Mouse (Mus musculus): ENCODE data around the gene Mtor. TPM values are rescaled to one million over a fixed set of nuclear protein-coding genes. Genes with fewer than 3 reads are reported as not detected.
A peak's percentile ranks its signal among the peaks of the same experiment; 100 is the strongest.

Gene Mtor
- polyA plus RNA-seq, 2 experiments = 18.0 to 18.5 TPM

DNA sequence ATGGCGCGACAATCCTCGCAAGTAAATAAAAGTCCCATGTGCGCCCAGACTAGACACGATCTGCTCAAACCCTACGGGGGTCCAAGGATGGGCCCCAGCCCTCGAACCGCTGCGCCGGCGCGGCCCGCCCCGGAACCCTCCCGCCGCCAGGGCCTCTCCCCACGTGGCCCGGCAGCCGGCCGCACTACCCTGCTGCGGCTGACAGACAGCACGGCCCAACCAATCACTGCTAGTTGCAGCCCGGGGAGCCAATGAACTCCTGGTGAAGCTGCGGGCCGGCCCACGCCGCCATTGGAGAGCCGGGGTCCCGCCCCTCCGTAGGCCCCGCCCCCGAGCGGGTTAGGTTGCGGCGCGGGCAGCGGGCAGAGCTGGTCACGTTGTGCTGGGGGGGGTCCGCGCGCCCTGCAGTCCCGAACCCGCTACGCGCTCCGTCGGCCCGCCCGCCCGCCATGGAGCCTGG is 142.8 kb downstream of the Mtor start, which contains the start of gene Srm:
TSS of gene Srm (plus strand) at position 333 of the 460 bp plus-strand sequence.
- peak within 1 kb of the TSS; percentile 83 for H3K9ac ChIP-seq (ENCODE audit: low read depth, low read length, severe bottlenecking)
- H3K27ac ChIP-seq (replicated peaks; ENCODE audit: low read depth, low read length) = peak within 1 kb of the TSS; percentile 70
- H3K4me1 ChIP-seq (ENCODE audit: control insufficient read depth, insufficient read depth, low read length) = peaks cover 5% of the 10 kb centered on the region
- peak within 1 kb of the TSS; percentile 88 for H3K4me3 ChIP-seq (replicated peaks; ENCODE audit: low read length)
- H3K4me2 ChIP-seq (replicated peaks; ENCODE audit: low read depth, low read length, severe bottlenecking) = peak within 1 kb of the TSS; percentile 87
- peak; percentile 99 for ATAC-seq (ENCODE audit: low FRiP score, low read depth)
- peak; percentile 79; the same call in 1 of the 2 replicates for TF ChIP-seq POLR2A (IDR thresholded peaks at IDR 0.05; ENCODE audit: borderline replicate concordance, extremely low read depth, insufficient read depth, insufficient read length)
- peaks cover 30% of the 10 kb centered on the region for H3K36me3 ChIP-seq (ENCODE audit: control insufficient read depth, insufficient read depth, low read length)
- H3K27me3 ChIP-seq (ENCODE audit: control insufficient read depth, insufficient read depth, low read length) = no peaks in the 10 kb centered on the region
- DNase-seq (ENCODE audit: low spot score) = peak; percentile 98
- under 1% methylated on average over 25 of the region's 50 CpGs for WGBS
- H3K9me3 ChIP-seq (ENCODE audit: control insufficient read depth, low read length) = no peaks in the 10 kb centered on the region

DNA sequence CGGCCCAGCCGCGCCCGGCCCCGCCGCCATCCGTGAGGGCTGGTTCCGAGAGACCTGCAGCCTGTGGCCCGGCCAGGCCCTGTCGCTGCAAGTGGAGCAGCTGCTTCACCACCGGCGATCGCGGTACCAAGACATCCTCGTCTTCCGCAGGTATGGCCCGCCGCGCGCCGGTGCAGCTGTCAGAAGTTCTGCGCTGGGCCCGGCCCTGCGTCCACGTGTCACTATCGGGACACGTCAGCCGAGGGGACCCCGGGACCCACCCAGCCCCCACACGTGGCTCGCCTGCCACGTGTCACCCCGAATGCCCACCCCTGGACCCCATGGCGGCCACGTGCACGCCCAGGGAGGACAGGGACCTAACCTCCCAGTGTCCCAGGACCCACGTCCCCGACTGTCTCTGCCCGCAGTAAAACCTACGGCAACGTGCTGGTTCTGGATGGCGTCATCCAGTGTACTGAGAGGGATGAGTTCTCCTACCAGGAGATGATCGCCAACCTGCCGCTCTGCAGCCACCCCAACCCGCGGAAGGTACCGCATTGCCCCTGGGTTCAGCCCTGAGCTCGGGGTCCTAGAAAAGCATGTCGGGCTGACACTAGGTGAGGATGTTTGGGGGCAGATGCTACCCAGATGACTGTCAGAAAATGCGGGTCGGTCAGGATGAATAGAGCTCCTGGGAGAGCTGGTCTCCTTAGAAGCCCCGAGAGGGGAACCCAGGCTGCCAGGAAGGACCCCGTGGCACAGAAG is 143.4 kb downstream of the Mtor start:
- Histone ChIP-seq H3K4me2 (replicated peaks; ENCODE audit: low read depth, low read length, severe bottlenecking) (peak overlapping the region; percentile 87), H3K4me3 (replicated peaks; ENCODE audit: low read length) (peak overlapping the region; percentile 88), H3K36me3 (ENCODE audit: control insufficient read depth, insufficient read depth, low read length) (peaks cover 35% of the 10 kb centered on the region), H3K9me3 (ENCODE audit: control insufficient read depth, low read length) (no peaks in the 10 kb centered on the region), H3K4me1 (ENCODE audit: control insufficient read depth, insufficient read depth, low read length) (peaks cover 5% of the 10 kb centered on the region), H3K27ac (replicated peaks; ENCODE audit: low read depth, low read length) (peak overlapping the region; percentile 70), H3K9ac (ENCODE audit: low read depth, low read length, severe bottlenecking) (peak overlapping the region; percentile 83), H3K27me3 (ENCODE audit: control insufficient read depth, insufficient read depth, low read length) (no peaks in the 10 kb centered on the region)
- WGBS = under 1% methylated on average over 30 of the region's 53 CpGs
- DNase-seq (ENCODE audit: low spot score) = no peak
- peak; percentile 30 for ATAC-seq (ENCODE audit: low FRiP score, low read depth)
- no peak for TF ChIP-seq POLR2A (IDR thresholded peaks at IDR 0.05; ENCODE audit: borderline replicate concordance, extremely low read depth, insufficient read depth, insufficient read length)

DNA sequence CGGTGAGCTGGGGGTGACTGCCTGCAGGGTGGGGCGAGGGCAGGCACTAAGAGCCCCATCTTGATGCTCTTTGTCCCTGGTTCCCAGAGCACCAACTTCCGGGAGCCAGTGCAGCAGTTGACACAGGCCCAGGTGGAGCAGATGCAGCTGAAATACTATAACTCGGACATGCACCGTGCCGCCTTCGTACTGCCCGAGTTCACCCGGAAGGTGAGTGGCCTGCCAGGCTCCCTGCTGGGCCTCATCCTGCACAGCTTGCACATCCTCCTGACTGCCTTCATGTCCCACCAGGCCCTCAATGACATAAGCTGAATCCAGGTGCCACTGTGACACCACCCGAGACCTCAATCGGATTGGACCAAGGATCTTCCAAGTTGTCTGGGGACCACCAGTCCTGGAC is 145.6 kb downstream of the Mtor start:
- no peak for DNase-seq (ENCODE audit: low spot score)
- peaks cover 5% of the 10 kb centered on the region for H3K4me1 ChIP-seq (ENCODE audit: control insufficient read depth, insufficient read depth, low read length)
- peaks cover 54% of the 10 kb centered on the region for H3K36me3 ChIP-seq (ENCODE audit: control insufficient read depth, insufficient read depth, low read length)
- no peaks in the 10 kb centered on the region for H3K9me3 ChIP-seq (ENCODE audit: control insufficient read depth, low read length)
- ATAC-seq (ENCODE audit: low FRiP score, low read depth) = no peak
- no peak overlapping the region for H3K4me2 ChIP-seq (replicated peaks; ENCODE audit: low read depth, low read length, severe bottlenecking)
- H3K4me3 ChIP-seq (replicated peaks; ENCODE audit: low read length) = no peak overlapping the region
- H3K27me3 ChIP-seq (ENCODE audit: control insufficient read depth, insufficient read depth, low read length) = no peaks in the 10 kb centered on the region
- 94% methylated on average over 11 of the region's 11 CpGs for WGBS
- H3K9ac ChIP-seq (ENCODE audit: low read depth, low read length, severe bottlenecking) = no peak overlapping the region
- no peak overlapping the region for H3K27ac ChIP-seq (replicated peaks; ENCODE audit: low read depth, low read length)
- no peak for TF ChIP-seq POLR2A (IDR thresholded peaks at IDR 0.05; ENCODE audit: borderline replicate concordance, extremely low read depth, insufficient read depth, insufficient read length)

DNA sequence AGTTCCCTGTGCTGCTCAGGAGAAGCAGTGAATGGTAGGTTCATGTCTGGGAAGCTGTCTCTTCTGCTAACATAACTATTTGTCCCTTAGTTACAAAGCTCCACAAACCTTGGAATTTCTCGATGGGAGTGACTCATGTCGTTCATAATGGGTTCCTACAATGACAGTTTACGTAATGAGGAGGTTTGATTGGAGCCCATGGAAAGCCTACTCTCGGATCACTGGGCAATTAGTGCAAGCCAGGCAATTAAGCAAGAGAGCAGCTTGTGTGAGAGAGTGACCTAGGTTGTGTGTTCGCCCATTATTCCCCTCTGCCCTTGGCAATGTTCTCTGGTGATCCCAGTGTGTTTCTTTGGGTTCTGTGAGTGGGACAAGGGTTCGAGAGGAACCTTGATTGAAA is 147.5 kb downstream of the Mtor start:
- Histone ChIP-seq H3K9me3 (ENCODE audit: control insufficient read depth, low read length) (no peaks in the 10 kb centered on the region), H3K4me2 (replicated peaks; ENCODE audit: low read depth, low read length, severe bottlenecking) (no peak overlapping the region), H3K27ac (replicated peaks; ENCODE audit: low read depth, low read length) (no peak overlapping the region), H3K4me3 (replicated peaks; ENCODE audit: low read length) (no peak overlapping the region), H3K27me3 (ENCODE audit: control insufficient read depth, insufficient read depth, low read length) (no peaks in the 10 kb centered on the region), H3K36me3 (ENCODE audit: control insufficient read depth, insufficient read depth, low read length) (peaks cover 58% of the 10 kb centered on the region), H3K9ac (ENCODE audit: low read depth, low read length, severe bottlenecking) (no peak overlapping the region), H3K4me1 (ENCODE audit: control insufficient read depth, insufficient read depth, low read length) (peaks cover 5% of the 10 kb centered on the region)
- TF ChIP-seq POLR2A (IDR thresholded peaks at IDR 0.05; ENCODE audit: borderline replicate concordance, extremely low read depth, insufficient read depth, insufficient read length) = no peak
- no peak for DNase-seq (ENCODE audit: low spot score)
- WGBS = 90% methylated on average over 6 of the region's 6 CpGs
- no peak for ATAC-seq (ENCODE audit: low FRiP score, low read depth)

DNA sequence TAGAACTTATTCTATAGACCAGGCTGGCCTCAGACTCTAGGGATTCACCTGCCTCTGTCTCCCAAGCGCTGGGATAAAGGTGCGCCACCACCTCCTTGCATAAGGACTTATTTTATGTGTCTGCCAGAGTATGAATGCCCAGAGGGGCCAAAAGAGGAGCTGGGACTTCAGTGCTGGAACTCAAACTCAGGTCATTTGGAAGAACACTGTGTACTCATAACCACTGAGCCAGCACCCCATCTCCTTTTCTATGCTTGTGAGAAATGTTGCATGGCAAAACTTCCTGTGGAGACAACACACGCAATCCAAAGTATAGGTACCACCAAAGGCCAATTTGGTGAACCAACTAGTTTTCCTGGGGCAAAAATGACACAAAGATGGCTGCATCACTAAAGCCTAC is 148.3 kb downstream of the Mtor start:
- H3K9me3 ChIP-seq (ENCODE audit: control insufficient read depth, low read length) = no peaks in the 10 kb centered on the region
- H3K9ac ChIP-seq (ENCODE audit: low read depth, low read length, severe bottlenecking) = no peak overlapping the region
- H3K4me3 ChIP-seq (replicated peaks; ENCODE audit: low read length) = no peak overlapping the region
- TF ChIP-seq POLR2A (IDR thresholded peaks at IDR 0.05; ENCODE audit: borderline replicate concordance, extremely low read depth, insufficient read depth, insufficient read length) = no peak
- H3K4me2 ChIP-seq (replicated peaks; ENCODE audit: low read depth, low read length, severe bottlenecking) = no peak overlapping the region
- H3K4me1 ChIP-seq (ENCODE audit: control insufficient read depth, insufficient read depth, low read length) = peaks cover 5% of the 10 kb centered on the region
- H3K27ac ChIP-seq (replicated peaks; ENCODE audit: low read depth, low read length) = no peak overlapping the region
- H3K36me3 ChIP-seq (ENCODE audit: control insufficient read depth, insufficient read depth, low read length) = peaks cover 58% of the 10 kb centered on the region
- no peak for DNase-seq (ENCODE audit: low spot score)
- ATAC-seq (ENCODE audit: low FRiP score, low read depth) = no peak
- H3K27me3 ChIP-seq (ENCODE audit: control insufficient read depth, insufficient read depth, low read length) = no peaks in the 10 kb centered on the region
- whole genome bisulfite sequencing = 95% methylated on average over 3 of the region's 3 CpGs

Data from limb, embryonic 14.5 days (tissue).